Mouse (Mus musculus) G1E (cell line): ENCODE data around the gene Prpf18.

ENCODE experiments used
- CTCF ChIP-seq: IDR thresholded peaks from 2 replicates; pipeline ENCODE4 v1.5.1; 2012; ENCODE audit warnings: low read depth, low read length, inconsistent platforms, mixed read lengths
- GATA1 ChIP-seq: IDR thresholded peaks from 2 replicates; pipeline ENCODE4 v1.6.1; 2012; ENCODE audit warnings: borderline replicate concordance, low read length, inconsistent platforms, mixed read lengths
- GATA2 ChIP-seq: IDR thresholded peaks from 2 replicates; pipeline ENCODE4 v1.6.1; 2012; ENCODE audit warnings: low read depth, low read length, inconsistent platforms, borderline replicate concordance
- TAL1 ChIP-seq: conservative IDR thresholded peaks from 2 replicates; pipeline ENCODE4 v1.6.1; 2012; ENCODE audit warnings: low read depth, low read length, inconsistent platforms, mixed read lengths

DNA sequence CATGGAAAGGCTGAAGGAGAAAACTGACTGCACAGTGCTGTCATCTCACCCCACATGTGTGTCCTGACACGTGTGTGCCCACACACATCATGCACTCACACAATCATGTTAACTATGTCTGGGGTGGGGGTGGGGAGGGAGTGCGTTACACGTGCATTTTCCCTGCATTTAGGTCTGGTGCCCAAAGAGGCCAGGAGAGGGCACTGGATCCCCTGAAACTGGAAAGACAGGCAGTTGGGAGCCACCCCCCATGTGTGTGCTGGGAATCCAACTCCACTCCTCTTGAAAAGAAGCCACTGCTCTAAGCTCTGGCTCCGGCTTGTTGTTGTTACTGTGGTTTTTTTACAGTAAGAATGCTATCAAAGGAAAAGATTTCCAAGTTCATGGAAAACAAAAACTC, 6.8 kb downstream of the Prpf18 start:
- TF ChIP-seq CTCF = no peak
- TF ChIP-seq GATA1 = no peak
- no peak for TF ChIP-seq TAL1
- no peak for TF ChIP-seq GATA2
